Mouse (Mus musculus) stomach, postnatal 0 days (tissue): Measurements from ENCODE around the gene Rgl2. TPM values are rescaled to one million over a fixed set of nuclear protein-coding genes. Genes with fewer than 3 reads are reported as not detected.

ENCODE experiments used
- ATAC-seq: fragments of 200-750 bp; cut with Nextera tagmentation; 2 replicates; pipeline ENCODE4 v1.8.0; 2017; ENCODE audit not compliant: low FRiP score, low TSS enrichment
- DNase-seq: peaks from one replicate; pipeline ENCODE4 v3.0.0-alpha.2; 2016; ENCODE audit warnings: low spot score
- H3K27ac ChIP-seq: fragments of 300-500 bp; sonication (generic); replicated peaks from 2 replicates; pipeline ENCODE4 v1.5.1; 2014; ENCODE audit warnings: mild to moderate bottlenecking, control low read depth
- H3K27me3 ChIP-seq: fragments of 300-500 bp; sonication (generic); 2 replicates; pipeline ENCODE4 v1.6.1; 2014; ENCODE audit warnings: low read length; ENCODE audit not compliant: control insufficient read depth, insufficient read depth
- H3K36me3 ChIP-seq: fragments of 300-500 bp; sonication (generic); 2 replicates; pipeline ENCODE4 v1.6.1; 2014; ENCODE audit warnings: low read length, mixed read lengths; ENCODE audit not compliant: control insufficient read depth, insufficient read depth
- H3K4me1 ChIP-seq: fragments of 300-500 bp; sonication (generic); replicated peaks from 2 replicates; pipeline ENCODE4 v1.6.1; 2014; ENCODE audit warnings: antibody characterized with exemption; ENCODE audit not compliant: control insufficient read depth, insufficient read depth
- H3K4me2 ChIP-seq: fragments of 300-500 bp; sonication (generic); replicated peaks from 2 replicates; pipeline ENCODE4 v1.6.1; 2014; ENCODE audit warnings: low read depth, mild to moderate bottlenecking, control low read depth, moderate library complexity
- H3K4me3 ChIP-seq: fragments of 300-500 bp; sonication (generic); 2 replicates; pipeline ENCODE4 v1.5.1; 2014; ENCODE audit warnings: low read depth, low read length, control low read depth
- H3K9ac ChIP-seq: fragments of 300-500 bp; sonication (generic); 2 replicates; pipeline ENCODE4 v1.6.1; 2014; ENCODE audit warnings: mild to moderate bottlenecking, low read length, control low read depth, mixed read lengths
- H3K9me3 ChIP-seq: fragments of 300-500 bp; sonication (generic); 2 replicates; pipeline ENCODE4 v1.6.1; 2016; ENCODE audit warnings: low read length; ENCODE audit not compliant: control insufficient read depth
- CTCF ChIP-seq: IDR thresholded peaks from 2 replicates; pipeline ENCODE4 v1.5.1; 2016; ENCODE audit warnings: antibody characterized with exemption, low read depth, mild to moderate bottlenecking, moderate library complexity
- EP300 ChIP-seq: optimal IDR thresholded peaks from 2 replicates; pipeline ENCODE3; 2016; ENCODE audit warnings: antibody characterized with exemption
- WGBS: fragments of 180-500 bp; shearing (Covaris S2); extraction: QIAGEN DNeasy Blood & Tissue Kit; methylation state at CpG from one replicate; pipeline ENCODE4 v1.1.7; 2014; 5-methylcytosine and 5-hydroxymethylcytosine counted together
- polyA plus RNA-seq: library from polyadenylated mRNA; unstranded; fragments of >200 nt; fragmentation: Nextera tagmentation; extraction: Ambion mirVana; gene quantifications from 2 replicates; pipeline ENCODE4 v1.2.1, GENCODE M21; 2015

Rgl2 gene
- polyA plus RNA-seq, 1 experiment from 2014 or later = 18.6 TPM

- DNase-seq (peak; percentile 90), ATAC-seq (peak; percentile 9; the same call in 1 of the 2 replicates)
- Histone ChIP-seq H3K36me3 (peaks cover 3% of the 10 kb centered on the region; the same call in 1 of the 2 replicates), H3K4me3 (peak overlapping the region; percentile 77), H3K4me1 (no peaks in the 10 kb centered on the region), H3K27ac (peak overlapping the region; percentile 89), H3K9ac (peak overlapping the region; percentile 82), H3K9me3 (no peaks in the 10 kb centered on the region), H3K4me2 (peak overlapping the region; percentile 96), H3K27me3 (no peaks in the 10 kb centered on the region)
- WGBS = under 1% methylated on average over 36 of the region's 36 CpGs
- TF ChIP-seq EP300 = no peak
- peak; percentile 91 for TF ChIP-seq CTCF
Observed at GRCm38 (mm10) chr17:33920282-33921097, 8.9 kb upstream of the Rgl2 start.

DNA sequence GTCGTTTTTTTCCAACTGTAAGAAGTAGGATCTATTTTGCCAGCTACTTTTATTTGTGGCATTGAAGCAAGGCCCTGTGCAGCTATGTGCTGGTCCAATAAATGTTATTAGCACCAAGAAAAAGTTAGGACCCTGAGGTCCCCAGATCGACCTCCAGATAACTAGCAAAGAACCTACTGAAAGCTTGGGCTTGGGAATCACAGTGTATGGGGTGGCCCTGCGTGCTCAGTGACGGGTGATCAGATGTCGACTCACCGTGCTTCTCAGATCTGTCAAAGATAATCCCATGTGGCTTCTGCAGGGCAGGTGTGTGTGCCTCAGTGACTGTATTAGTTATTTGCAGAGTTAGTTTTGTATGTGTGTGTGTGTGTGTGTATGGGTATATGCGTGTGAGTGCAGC is 8.0 kb upstream of the Rgl2 start:
- WGBS = 85% methylated on average over 7 of the region's 7 CpGs
- H3K4me1 ChIP-seq = no peaks in the 10 kb centered on the region
- H3K27ac ChIP-seq = no peak overlapping the region
- H3K9ac ChIP-seq = no peak overlapping the region
- H3K9me3 ChIP-seq = no peaks in the 10 kb centered on the region
- no peak for DNase-seq
- no peak overlapping the region for H3K4me3 ChIP-seq
- ATAC-seq = no peak
- H3K4me2 ChIP-seq = no peak overlapping the region; the same call in 1 of the 2 replicates
- peaks cover 7% of the 10 kb centered on the region; the same call in 1 of the 2 replicates for H3K36me3 ChIP-seq
- TF ChIP-seq CTCF = no peak
- no peak for TF ChIP-seq EP300
- no peaks in the 10 kb centered on the region for H3K27me3 ChIP-seq

DNA sequence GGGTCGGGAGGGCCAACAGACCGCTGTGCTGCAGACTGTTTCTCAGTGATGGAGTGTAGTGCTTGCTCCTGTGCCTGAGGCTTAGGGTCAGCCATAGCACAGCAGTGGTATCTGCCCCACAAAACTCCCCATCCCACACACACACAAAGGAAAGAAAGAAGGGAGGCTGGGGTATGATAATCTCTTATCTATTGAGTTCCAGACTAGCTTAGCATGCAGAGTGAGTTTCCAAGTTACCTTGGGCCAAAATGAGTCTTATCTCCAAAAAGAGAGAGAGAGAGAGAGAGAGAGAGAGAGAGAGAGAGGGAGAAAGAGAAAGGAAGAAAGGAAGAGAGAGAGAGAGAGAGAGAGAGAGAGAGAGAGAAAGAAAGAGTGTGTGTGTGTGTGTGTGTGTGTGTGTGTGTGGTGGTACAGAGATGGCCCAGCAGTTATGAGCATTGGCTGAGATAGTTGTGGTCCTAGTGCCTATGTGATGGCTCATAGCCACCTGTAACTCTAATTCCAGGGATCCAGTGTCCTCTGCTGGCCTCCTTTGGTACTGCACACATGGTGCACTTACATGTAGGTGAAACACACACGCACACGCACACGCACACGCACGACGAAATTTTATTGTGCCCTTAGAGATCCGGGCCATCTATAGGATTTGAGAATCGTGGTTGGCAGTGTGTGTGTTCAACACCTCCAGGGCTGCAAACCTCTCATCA is 4.6 kb upstream of the Rgl2 start:
- Histone ChIP-seq H3K9me3 (no peaks in the 10 kb centered on the region), H3K27me3 (no peaks in the 10 kb centered on the region), H3K9ac (no peak overlapping the region), H3K36me3 (peaks cover 9% of the 10 kb centered on the region; the same call in 1 of the 2 replicates), H3K4me3 (no peak overlapping the region), H3K4me1 (0 out of 2 replicates have a peak, but pooled peaks cover 3% of the 10 kb centered on the region), H3K4me2 (no peak overlapping the region), H3K27ac (no peak overlapping the region)
- ATAC-seq = no peak
- peak; percentile 58 for DNase-seq
- 87% methylated on average over 10 of the region's 10 CpGs for WGBS
- TF ChIP-seq CTCF = peak; percentile 69
- no peak for TF ChIP-seq EP300

GRCm38 (mm10) chr17:33925406-33926116 is 3.8 kb upstream of the Rgl2 start:
- 83% methylated on average over 21 of the region's 21 CpGs for WGBS
- Histone ChIP-seq H3K9ac (no peak overlapping the region), H3K4me1 (0 out of 2 replicates have a peak, but pooled peaks cover 3% of the 10 kb centered on the region), H3K9me3 (no peaks in the 10 kb centered on the region), H3K27ac (no peak overlapping the region), H3K4me3 (no peak overlapping the region), H3K4me2 (no peak overlapping the region), H3K27me3 (no peaks in the 10 kb centered on the region), H3K36me3 (peaks cover 9% of the 10 kb centered on the region; the same call in 1 of the 2 replicates)
- TF ChIP-seq CTCF (peak; percentile 47), EP300 (no peak)
- DNase-seq (peak; percentile 15), ATAC-seq (no peak)

- ATAC-seq = no peak
- H3K9ac ChIP-seq = no peak overlapping the region
- peak; percentile 77 for DNase-seq
- H3K27me3 ChIP-seq = no peaks in the 10 kb centered on the region
- H3K4me1 ChIP-seq = 0 out of 2 replicates have a peak, but pooled peaks cover 3% of the 10 kb centered on the region
- H3K4me3 ChIP-seq = no peak overlapping the region
- 72% methylated on average over 17 of the region's 17 CpGs for WGBS
- no peak overlapping the region for H3K27ac ChIP-seq
- no peak for TF ChIP-seq EP300
- TF ChIP-seq CTCF = peak; percentile 70
- peaks cover 9% of the 10 kb centered on the region; the same call in 1 of the 2 replicates for H3K36me3 ChIP-seq
- no peak overlapping the region for H3K4me2 ChIP-seq
- no peaks in the 10 kb centered on the region for H3K9me3 ChIP-seq
Observed at GRCm38 (mm10) chr17:33926207-33926932, 3.0 kb upstream of the Rgl2 start.
